Mouse (Mus musculus) MEL (cell line): ENCODE results near the gene Rnf220.

Source experiments
- EP300 ChIP-seq, 2 experiments: IDR thresholded peaks; 2 replicates each; pipeline ENCODE4 v1.6.1; 2011; ENCODE audit warnings: improper control_type of control experiment in 2 of 2, low read length in 2 of 2, low read depth in 1 of 2, mild to moderate bottlenecking in 1 of 2
- MAX ChIP-seq: IDR thresholded peaks from 2 replicates; pipeline ENCODE4 v1.6.1; 2011; ENCODE audit warnings: low read length, improper control_type of control experiment
- MEF2A ChIP-seq: IDR thresholded peaks from 2 replicates; pipeline ENCODE4 v1.6.1; 2014; ENCODE audit warnings: low read depth, mild to moderate bottlenecking, inconsistent platforms, low read length, improper control_type of control experiment; ENCODE audit not compliant: poor library complexity, insufficient replicate concordance, severe bottlenecking; ENCODE audit errors: extremely low read depth
- POLR2A ChIP-seq, 2 experiments: IDR thresholded peaks; 2 replicates each; pipeline ENCODE4 v1.6.1; 2011 to 2012; ENCODE audit warnings: low read length in 2 of 2, mild to moderate bottlenecking in 2 of 2, control low read depth in 1 of 2, improper control_type of control experiment in 1 of 2, low read depth in 1 of 2, moderate library complexity in 1 of 2; ENCODE audit not compliant: control insufficient read depth in 1 of 2, insufficient read depth in 1 of 2, poor library complexity in 1 of 2
- USF2 ChIP-seq, 2 experiments: IDR thresholded peaks; 2 replicates each; pipeline ENCODE4 v1.6.1; 2011 to 2012; ENCODE audit warnings: improper control_type of control experiment in 2 of 2, low read length in 2 of 2, borderline replicate concordance in 1 of 2, inconsistent platforms in 1 of 2, low read depth in 1 of 2, mild to moderate bottlenecking in 1 of 2; ENCODE audit not compliant: insufficient read depth in 1 of 2

DNA sequence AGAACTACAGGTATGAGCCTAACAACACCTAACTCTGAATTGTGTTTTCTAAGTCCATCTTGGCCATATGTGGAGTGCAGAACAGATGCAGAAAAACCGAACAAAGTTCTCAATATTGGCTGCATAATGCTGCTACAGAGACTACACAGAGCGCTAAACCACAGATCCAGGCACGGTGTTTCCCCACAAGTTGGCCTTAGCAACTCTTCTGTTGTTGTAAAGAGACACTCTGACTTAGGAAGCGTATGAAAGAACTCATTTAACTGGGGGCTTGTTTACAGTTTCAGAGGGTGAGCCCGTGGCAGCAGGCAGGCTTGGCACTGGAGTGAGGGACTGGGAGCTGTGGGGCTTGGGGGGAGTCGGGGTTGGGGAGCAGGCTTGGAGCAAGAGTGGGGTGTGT is 142.2 kb downstream of the Rnf220 start:
- no peak for TF ChIP-seq MEF2A
- TF ChIP-seq USF2 (IDR thresholded peaks at IDR 0.05; ENCODE audit: borderline replicate concordance in 1 of 2, insufficient read depth in 1 of 2, low read depth in 1 of 2, low read length in 2 of 2): no peak
- TF ChIP-seq EP300 (IDR thresholded peaks at IDR 0.05; ENCODE audit: low read depth in 1 of 2, low read length in 2 of 2): no peak
- no peak for TF ChIP-seq POLR2A (IDR thresholded peaks at IDR 0.05; ENCODE audit: control insufficient read depth in 1 of 2, insufficient read depth in 1 of 2, low read depth in 1 of 2, low read length in 2 of 2, poor library complexity in 1 of 2)
- TF ChIP-seq MAX: no peak
